Mouse (Mus musculus): ENCODE results near the gene Atp6v1a. TPM values are rescaled to one million over a fixed set of nuclear protein-coding genes. Genes with fewer than 3 reads are reported as not detected.

Gene Atp6v1a
- polyA plus RNA-seq, 1 experiment from 2014 or later, result 54.6 TPM

GRCm38 (mm10) chr16:44052390-44052789 is 87.1 kb downstream of the Atp6v1a start:
- Histone ChIP-seq H3K9me3 (no peaks in the 10 kb centered on the region), H3K4me3 (no peak overlapping the region), H3K27me3 (no peaks in the 10 kb centered on the region), H3K9ac (replicated peaks) (no peak overlapping the region), H3K36me3 (no peaks in the 10 kb centered on the region), H3K4me1 (no peaks in the 10 kb centered on the region), H3K4me2 (replicated peaks) (no peak overlapping the region), H3K27ac (replicated peaks) (no peak overlapping the region)
- WGBS, result 87% methylated on average over 6 of the region's 6 CpGs
- no peak for ATAC-seq (ENCODE audit: low FRiP score, low read depth)

GRCm38 (mm10) chr16:44050139-44050538 is 89.4 kb downstream of the Atp6v1a start:
- 90% methylated on average over 5 of the region's 5 CpGs for WGBS
- no peak overlapping the region for H3K9ac ChIP-seq (replicated peaks)
- no peak overlapping the region for H3K4me3 ChIP-seq
- no peak overlapping the region for H3K27ac ChIP-seq (replicated peaks)
- H3K4me2 ChIP-seq (replicated peaks), result no peak overlapping the region
- ATAC-seq (ENCODE audit: low FRiP score, low read depth), result no peak
- no peaks in the 10 kb centered on the region for H3K36me3 ChIP-seq
- H3K27me3 ChIP-seq, result no peaks in the 10 kb centered on the region
- no peaks in the 10 kb centered on the region for H3K4me1 ChIP-seq
- H3K9me3 ChIP-seq, result 0 out of 2 replicates have a peak, but pooled peaks cover 2% of the 10 kb centered on the region

- no peak overlapping the region for H3K27ac ChIP-seq (replicated peaks)
- H3K9ac ChIP-seq (replicated peaks), result no peak overlapping the region
- H3K4me3 ChIP-seq, result no peak overlapping the region
- 84% methylated on average over 4 of the region's 4 CpGs for WGBS
- H3K9me3 ChIP-seq, result 0 out of 2 replicates have a peak, but pooled peaks cover 3% of the 10 kb centered on the region
- no peaks in the 10 kb centered on the region for H3K27me3 ChIP-seq
- H3K36me3 ChIP-seq, result no peaks in the 10 kb centered on the region
- no peak overlapping the region for H3K4me2 ChIP-seq (replicated peaks)
- H3K4me1 ChIP-seq, result no peaks in the 10 kb centered on the region
- ATAC-seq (ENCODE audit: low FRiP score, low read depth), result no peak
These were observed 100.4 kb downstream of the Atp6v1a start for GRCm38 (mm10) chr16:44039112-44039511.

Other genes starting within 250 kb of the Atp6v1a start
- gene Ccdc191, start 249.9 kb downstream of the Atp6v1a start, polyA plus RNA-seq (2016; fragmentation: Nextera tagmentation; extraction: Ambion mirVana), result 14.8 and 16.7 TPM in 2 replicates
- 29.3 and 30.3 TPM in 2 replicates for gene Qtrt2, start 212.9 kb downstream of the Atp6v1a start, polyA plus RNA-seq (2016; fragmentation: Nextera tagmentation; extraction: Ambion mirVana)
- 0.60 and 0.75 TPM in 2 replicates for gene Zdhhc23, start 159.9 kb downstream of the Atp6v1a start, polyA plus RNA-seq (2016; fragmentation: Nextera tagmentation; extraction: Ambion mirVana)
- gene Gramd1c, start 76.4 kb downstream of the Atp6v1a start, polyA plus RNA-seq (2016; fragmentation: Nextera tagmentation; extraction: Ambion mirVana), result 3.3 and 4.2 TPM in 2 replicates
- 101 and 106 TPM in 2 replicates for gene Naa50, start 125 bp upstream of the Atp6v1a start, polyA plus RNA-seq (2016; fragmentation: Nextera tagmentation; extraction: Ambion mirVana)
- 4.1 TPM in 2 replicates for gene Usf3, start 33.5 kb upstream of the Atp6v1a start, polyA plus RNA-seq (2016; fragmentation: Nextera tagmentation; extraction: Ambion mirVana)
- 0.98 and 1.1 TPM in 2 replicates for gene Sidt1, start 193.5 kb upstream of the Atp6v1a start, polyA plus RNA-seq (2016; fragmentation: Nextera tagmentation; extraction: Ambion mirVana)
- gene Spice1, start 207.4 kb upstream of the Atp6v1a start, polyA plus RNA-seq (2016; fragmentation: Nextera tagmentation; extraction: Ambion mirVana), result 26.6 and 34.4 TPM in 2 replicates

Data from midbrain, embryonic 12.5 days (tissue).